Mouse (Mus musculus): ENCODE results near the gene Mrpl43.

DNA sequence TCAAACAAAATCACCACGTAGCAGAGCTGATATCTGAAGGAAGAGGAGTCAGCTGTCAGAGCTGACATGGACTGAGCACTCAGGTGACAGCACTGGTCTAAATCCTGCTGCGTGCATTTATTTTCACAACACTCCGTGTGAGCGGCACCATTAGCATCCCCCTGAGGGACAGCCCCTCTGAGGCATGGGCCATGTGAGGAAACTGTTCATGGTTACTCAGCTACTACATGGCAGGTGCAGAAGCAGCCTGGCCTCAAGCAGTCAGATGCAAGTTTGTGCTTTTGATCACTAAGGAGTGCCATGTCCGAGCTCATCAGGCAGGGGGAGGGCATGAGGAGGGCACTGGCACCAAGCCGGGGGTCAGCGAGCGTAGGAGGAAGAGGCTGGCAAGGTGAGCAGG lies 6.6 kb downstream of the Mrpl43 start:
- TF ChIP-seq GATA1 (IDR thresholded peaks at IDR 0.05; ENCODE audit: low read length) = no peak
- no peak for TF ChIP-seq TAL1 (IDR thresholded peaks at IDR 0.05; ENCODE audit: low read length)

Data from erythroblast, embryonic 14.5 days (primary cell).